Mouse (Mus musculus) limb, embryonic 15.5 days (tissue): ENCODE measurements around the gene Nmrk1. TPM values are rescaled to one million over a fixed set of nuclear protein-coding genes. Genes with fewer than 3 reads are reported as not detected.
"Not testable (repeated sequence)": the region's sequence is repeated elsewhere in the genome, so short reads cannot be mapped to it uniquely, and the experiment has no call there.

ENCODE experiments used
- ATAC-seq: fragments of 200-750 bp; cut with Nextera tagmentation; 2 replicates; pipeline ENCODE4 v1.8.0; 2017; ENCODE audit warnings: low read depth, moderate TSS enrichment; ENCODE audit not compliant: insufficient number of reproducible peaks, low FRiP score, low TSS enrichment
- H3K27ac ChIP-seq: fragments of 300-500 bp; sonication (generic); 2 replicates; pipeline ENCODE4 v1.5.1; 2015; ENCODE audit warnings: moderate library complexity, mild to moderate bottlenecking, inconsistent platforms
- H3K27me3 ChIP-seq: fragments of 300-500 bp; sonication (generic); 2 replicates; pipeline ENCODE4 v1.6.1; 2015; ENCODE audit warnings: inconsistent platforms
- H3K36me3 ChIP-seq: fragments of 300-500 bp; sonication (generic); 2 replicates; pipeline ENCODE4 v1.6.1; 2015; ENCODE audit warnings: inconsistent platforms
- H3K4me1 ChIP-seq: fragments of 300-500 bp; sonication (generic); 2 replicates; pipeline ENCODE4 v1.6.1; 2015; ENCODE audit warnings: inconsistent platforms
- H3K4me2 ChIP-seq: fragments of 300-500 bp; sonication (generic); 2 replicates; pipeline ENCODE4 v1.6.1; 2015; ENCODE audit warnings: mild to moderate bottlenecking, inconsistent platforms
- H3K4me3 ChIP-seq: fragments of 300-500 bp; sonication (generic); 2 replicates; pipeline ENCODE4 v1.5.1; 2015; ENCODE audit warnings: mild to moderate bottlenecking, inconsistent platforms
- H3K9ac ChIP-seq: fragments of 300-500 bp; sonication (generic); 2 replicates; pipeline ENCODE4 v1.6.1; 2015; ENCODE audit warnings: inconsistent platforms
- H3K9me3 ChIP-seq: fragments of 300-500 bp; sonication (generic); 2 replicates; pipeline ENCODE4 v1.6.1; 2016; ENCODE audit warnings: inconsistent platforms
- WGBS: fragments of 180-500 bp; shearing (Covaris S2); methylation state at CpG from one replicate; pipeline ENCODE4 v1.1.7; 2015; 5-methylcytosine and 5-hydroxymethylcytosine counted together
- polyA plus RNA-seq: library from polyadenylated mRNA; unstranded; fragments of >200 nt; fragmentation: Nextera tagmentation; extraction: Ambion mirVana; gene quantifications from 2 replicates; pipeline ENCODE4 v1.2.1, GENCODE M21; 2015

Nmrk1 gene
- 18.6 and 19.1 TPM in 2 replicates for polyA plus RNA-seq

DNA sequence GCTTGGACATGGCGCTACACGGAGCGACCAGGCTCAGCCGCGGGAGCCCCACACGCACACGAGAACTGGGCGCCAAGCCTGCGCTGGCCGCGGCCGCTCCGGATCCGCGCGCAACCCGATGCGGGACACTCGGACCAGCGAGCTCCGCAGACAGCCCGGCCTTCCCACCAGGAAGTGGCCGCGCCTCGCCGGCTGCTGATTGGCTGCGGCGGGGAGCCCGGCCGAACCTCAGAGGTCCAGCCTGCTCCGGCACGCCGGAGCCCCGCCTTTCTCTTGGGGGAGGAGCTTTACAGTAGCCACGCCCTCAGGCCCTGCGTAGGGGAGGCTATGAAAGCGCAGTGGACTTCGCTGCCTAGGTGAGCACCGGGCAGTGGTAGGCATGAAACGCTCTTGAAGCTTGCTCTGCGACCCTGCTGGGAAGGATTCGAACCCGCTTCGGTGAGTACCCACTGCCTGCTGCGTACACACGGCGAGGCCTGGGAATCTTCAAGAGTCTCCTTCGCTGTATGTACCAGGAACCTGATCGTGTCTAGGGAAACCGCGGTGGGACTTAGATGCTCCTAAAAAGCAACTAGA is at the start of gene Nmrk1, which contains the start of gene Ostf1:
Nmrk1 (plus strand) TSS at position 307 of the 576 bp plus-strand sequence.
Ostf1 (minus strand) TSS at position 180 of the 576 bp plus-strand sequence.
- H3K4me3 ChIP-seq, result peak within 1 kb of the TSS; percentile 91
- H3K9ac ChIP-seq, result peak within 1 kb of the TSS; percentile 74
- no peaks in the 10 kb centered on the region for H3K9me3 ChIP-seq
- no peaks in the 10 kb centered on the region for H3K27me3 ChIP-seq
- H3K27ac ChIP-seq, result peak within 1 kb of the TSS; percentile 91
- peak within 1 kb of the TSS; percentile 69 for H3K4me2 ChIP-seq
- no peaks in the 10 kb centered on the region for H3K36me3 ChIP-seq
- H3K4me1 ChIP-seq, result peaks cover 16% of the 10 kb centered on the region; the same call in 1 of the 2 replicates
- peak; percentile 97 for ATAC-seq
- WGBS, result under 1% methylated on average over 51 of the region's 51 CpGs

DNA sequence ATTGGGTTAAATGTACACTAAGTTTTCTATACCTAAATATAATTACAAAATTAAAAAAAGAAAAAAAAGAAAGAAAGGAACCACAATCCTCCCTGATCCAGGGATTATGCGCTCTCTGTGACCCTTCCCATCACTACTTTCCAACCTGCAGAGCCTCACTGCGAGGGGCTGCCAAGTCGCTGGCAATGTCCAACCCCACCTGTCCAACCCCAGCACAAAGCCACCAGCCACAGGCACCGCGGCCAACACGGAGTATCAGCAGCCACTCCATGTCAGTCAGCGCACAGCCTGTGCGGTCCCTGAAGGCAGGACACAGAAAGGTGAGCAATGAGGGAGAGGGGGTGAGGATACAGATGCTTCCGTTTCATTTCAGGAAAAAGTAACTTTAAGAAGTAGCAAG is 49.5 kb upstream of the Nmrk1 start:
- H3K9ac ChIP-seq, result no peak overlapping the region

DNA sequence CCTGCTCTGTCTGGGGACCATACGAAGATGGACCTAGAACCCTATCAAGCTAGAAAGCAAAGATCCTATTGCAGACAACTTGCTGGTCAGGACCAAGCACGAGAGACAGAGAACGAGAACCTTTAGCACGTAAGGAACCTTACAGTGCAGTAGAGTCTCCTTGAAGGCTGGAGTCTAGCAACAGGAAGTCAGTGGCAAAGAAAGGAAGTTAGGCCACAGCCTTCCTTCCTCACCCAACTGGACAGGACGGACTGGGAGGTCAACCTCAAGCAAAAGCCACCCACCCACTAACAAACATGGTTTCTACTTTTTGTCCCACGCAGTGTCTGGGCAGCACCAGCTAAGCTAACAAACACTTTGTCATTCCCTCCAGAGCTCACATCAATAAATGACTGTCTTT is 48.9 kb upstream of the Nmrk1 start:
- Histone ChIP-seq H3K9ac (no peak overlapping the region), H3K4me2 (no peak overlapping the region), H3K9me3 (no peaks in the 10 kb centered on the region), H3K4me1 (peaks cover 8% of the 10 kb centered on the region), H3K36me3 (peaks cover 9% of the 10 kb centered on the region; the same call in 1 of the 2 replicates), H3K27me3 (no peaks in the 10 kb centered on the region), H3K27ac (no peak overlapping the region), H3K4me3 (no peak overlapping the region)
- 88% methylated on average over 6 of the region's 6 CpGs for WGBS
- ATAC-seq, result no peak

More for the DNA sequence above, 49.5 kb upstream of the Nmrk1 start:
- Histone ChIP-seq H3K9me3 (no peaks in the 10 kb centered on the region), H3K4me1 (peaks cover 9% of the 10 kb centered on the region), H3K27ac (no peak overlapping the region), H3K27me3 (no peaks in the 10 kb centered on the region), H3K4me3 (no peak overlapping the region), H3K36me3 (peaks cover 9% of the 10 kb centered on the region; the same call in 1 of the 2 replicates), H3K4me2 (no peak overlapping the region)
- 89% methylated on average over 9 of the region's 9 CpGs for WGBS
- no peak for ATAC-seq

DNA sequence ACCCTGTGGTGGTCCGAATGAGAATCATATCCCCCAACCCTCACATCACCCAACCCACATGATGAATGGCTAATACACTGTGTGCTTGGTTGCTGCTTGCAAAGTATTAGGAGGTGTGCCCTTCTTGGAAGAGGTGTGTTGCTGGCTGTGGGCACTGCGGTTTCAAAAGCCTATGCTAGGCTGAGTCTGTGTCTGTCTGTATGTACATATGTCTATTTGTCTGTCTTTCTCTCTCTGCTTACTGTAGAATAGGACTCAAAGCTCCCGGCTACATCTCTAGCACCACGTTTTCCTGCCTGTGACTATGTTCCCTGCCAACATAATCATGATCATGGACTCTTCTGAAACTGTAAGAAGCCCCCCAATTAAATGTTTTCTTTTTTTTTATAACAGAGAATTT is 48.0 kb upstream of the Nmrk1 start:
- ATAC-seq, result no peak
- no peak overlapping the region for H3K27ac ChIP-seq
- H3K9ac ChIP-seq, result no peak overlapping the region
- H3K9me3 ChIP-seq, result no peaks in the 10 kb centered on the region
- H3K4me2 ChIP-seq, result no peak overlapping the region
- H3K36me3 ChIP-seq, result peaks cover 9% of the 10 kb centered on the region; the same call in 1 of the 2 replicates
- no peak overlapping the region for H3K4me3 ChIP-seq
- WGBS, result 93% methylated on average over 4 of the region's 4 CpGs
- peaks cover 3% of the 10 kb centered on the region for H3K4me1 ChIP-seq
- H3K27me3 ChIP-seq, result no peaks in the 10 kb centered on the region

DNA sequence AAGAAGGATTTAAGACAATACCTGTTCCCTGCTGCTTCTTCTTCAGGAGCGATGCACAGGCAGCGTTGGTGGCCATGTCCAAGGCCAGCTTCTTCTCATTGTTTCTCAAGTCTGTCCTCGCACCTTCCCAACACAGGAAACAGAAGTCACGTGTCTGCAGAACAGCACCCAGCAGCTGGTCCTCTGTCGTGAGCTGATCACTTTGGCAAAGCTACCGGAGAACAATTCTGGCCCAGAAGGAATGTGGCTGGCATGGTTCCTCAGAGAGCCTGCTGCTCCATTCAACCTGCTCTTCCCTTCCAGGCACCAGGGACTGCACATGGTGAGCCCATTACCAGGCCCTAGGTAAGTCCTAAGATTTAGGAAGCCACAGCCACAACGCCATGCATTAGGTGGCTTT is 47.1 kb upstream of the Nmrk1 start:
- H3K27me3 ChIP-seq, result no peaks in the 10 kb centered on the region
- no peak overlapping the region for H3K9ac ChIP-seq
- H3K4me1 ChIP-seq, result peaks cover 3% of the 10 kb centered on the region
- 87% methylated on average over 7 of the region's 7 CpGs for WGBS
- no peak for ATAC-seq
- no peak overlapping the region for H3K4me3 ChIP-seq
- H3K36me3 ChIP-seq, result peaks cover 13% of the 10 kb centered on the region; the same call in 1 of the 2 replicates
- no peaks in the 10 kb centered on the region for H3K9me3 ChIP-seq
- H3K4me2 ChIP-seq, result no peak overlapping the region
- no peak overlapping the region for H3K27ac ChIP-seq

DNA sequence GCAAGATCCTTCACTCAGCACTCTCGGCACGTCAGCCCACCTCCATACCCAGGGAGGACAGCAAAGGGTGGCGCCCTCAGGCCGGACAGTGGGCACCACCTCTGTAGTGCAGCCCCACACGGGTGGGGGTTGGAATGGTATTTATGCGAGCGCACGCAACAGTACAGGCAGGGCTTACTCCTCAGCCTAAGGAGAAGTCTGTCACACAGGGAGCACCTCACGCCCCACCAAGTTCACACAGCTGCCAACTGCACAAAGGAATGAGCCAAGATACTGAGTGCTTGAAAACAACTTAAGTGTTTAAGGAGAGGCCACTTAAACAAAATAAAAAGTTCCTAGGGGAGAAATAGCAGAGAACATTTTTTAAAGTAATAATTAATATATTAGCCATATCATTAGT is 44.6 kb upstream of the Nmrk1 start:
- Histone ChIP-seq H3K36me3 (peaks cover 13% of the 10 kb centered on the region), H3K27ac (no peak overlapping the region), H3K9me3 (no peaks in the 10 kb centered on the region), H3K4me2 (no peak overlapping the region), H3K9ac (no peak overlapping the region), H3K4me1 (peaks cover 3% of the 10 kb centered on the region), H3K4me3 (no peak overlapping the region), H3K27me3 (no peaks in the 10 kb centered on the region)
- 67% methylated on average over 9 of the region's 9 CpGs for WGBS
- ATAC-seq, result no peak

DNA sequence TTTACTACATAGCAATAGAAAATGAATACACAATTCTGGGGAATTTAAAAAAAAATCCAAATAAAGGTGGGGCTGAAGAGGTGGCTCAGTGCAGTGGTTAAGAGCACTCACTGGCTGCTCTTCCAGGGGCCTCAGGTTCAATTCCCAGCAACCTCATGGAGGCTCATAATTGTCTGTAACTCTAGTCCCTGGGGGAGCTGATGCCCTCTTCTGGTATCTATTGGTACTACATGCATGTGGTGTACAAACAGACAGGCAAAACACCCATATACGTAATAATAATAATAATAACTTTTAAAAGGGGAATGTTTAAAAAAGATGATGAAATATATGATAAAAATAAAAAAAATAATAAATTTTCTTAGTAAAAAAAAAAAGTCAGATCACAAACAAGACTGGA is 43.5 kb upstream of the Nmrk1 start:
- Histone ChIP-seq H3K4me2 (no peak overlapping the region), H3K9ac (no peak overlapping the region), H3K36me3 (peaks cover 13% of the 10 kb centered on the region), H3K9me3 (no peaks in the 10 kb centered on the region), H3K4me1 (peaks cover 3% of the 10 kb centered on the region), H3K4me3 (no peak overlapping the region), H3K27ac (no peak overlapping the region), H3K27me3 (no peaks in the 10 kb centered on the region)
- ATAC-seq, result no peak
- 90% methylated on average over 1 of the region's 1 CpGs for WGBS

DNA sequence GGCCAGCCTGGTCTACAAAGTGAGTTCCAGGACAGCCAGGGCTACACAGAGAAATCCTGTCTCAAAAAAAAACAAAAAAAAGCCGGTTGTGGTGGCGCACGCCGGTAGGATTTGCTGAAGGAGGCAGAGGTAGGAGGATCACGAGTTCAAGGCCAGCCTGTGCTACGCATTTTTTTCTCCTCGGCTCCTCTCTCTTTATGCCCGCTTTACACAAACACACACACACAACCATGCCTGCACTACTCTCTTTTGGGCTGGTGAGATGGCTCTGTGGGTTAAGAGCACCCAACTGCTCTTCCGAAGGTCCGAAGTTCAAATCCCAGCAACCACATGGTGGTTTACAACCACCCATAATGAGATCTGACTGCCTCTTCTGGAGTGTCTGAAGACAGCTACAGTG is 42.9 kb upstream of the Nmrk1 start:
- H3K27me3 ChIP-seq, H3K27ac ChIP-seq, H3K4me2 ChIP-seq, H3K9me3 ChIP-seq, ATAC-seq, H3K4me3 ChIP-seq, H3K9ac ChIP-seq, H3K4me1 ChIP-seq: not testable (repeated sequence)
- 96% methylated on average over 10 of the region's 10 CpGs for WGBS
- H3K36me3 ChIP-seq, result peaks cover 13% of the 10 kb centered on the region

DNA sequence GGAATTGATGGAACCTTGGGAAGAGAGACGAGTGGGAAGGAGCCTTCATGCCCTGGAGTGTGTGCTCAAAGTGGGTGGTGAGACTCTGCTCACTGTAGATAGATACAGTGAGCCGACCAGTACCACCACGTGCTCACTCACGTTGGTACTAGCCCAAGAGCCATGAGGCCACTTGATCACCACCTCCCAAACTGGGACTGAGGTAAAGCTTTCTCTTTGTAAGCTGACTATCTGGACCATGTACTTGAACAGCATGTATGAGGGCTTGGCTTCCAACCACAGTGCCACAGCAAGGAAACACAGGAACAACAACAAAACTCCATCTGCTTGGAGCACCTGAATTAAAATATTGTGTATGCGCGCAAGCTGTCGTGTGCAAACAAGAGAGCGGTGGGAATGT is 42.5 kb upstream of the Nmrk1 start:
- Histone ChIP-seq H3K27ac (no peak overlapping the region), H3K4me1 (peaks cover 3% of the 10 kb centered on the region), H3K9ac (no peak overlapping the region), H3K27me3 (no peaks in the 10 kb centered on the region), H3K36me3 (peaks cover 12% of the 10 kb centered on the region), H3K4me3 (no peak overlapping the region), H3K9me3 (no peaks in the 10 kb centered on the region), H3K4me2 (no peak overlapping the region)
- 94% methylated on average over 8 of the region's 8 CpGs for WGBS
- no peak for ATAC-seq

DNA sequence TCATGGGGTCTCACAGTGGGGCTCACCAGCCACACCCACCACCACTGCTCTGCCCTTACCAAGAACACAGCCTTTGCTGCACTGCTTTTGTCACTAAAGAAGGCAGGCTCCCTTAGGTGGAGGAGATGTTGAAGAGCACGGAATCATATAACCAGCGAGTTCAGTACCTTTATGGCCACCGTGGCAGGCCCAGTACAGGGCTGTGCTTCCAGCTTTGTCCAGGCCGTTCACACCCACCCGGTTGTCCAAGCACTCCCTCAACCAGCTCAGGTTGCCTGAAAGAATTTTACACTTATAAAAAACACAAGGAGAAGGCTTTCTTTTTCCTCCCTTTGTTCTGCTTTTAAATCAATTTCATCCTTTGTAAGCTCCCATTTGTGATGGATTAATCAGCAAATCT is 41.5 kb upstream of the Nmrk1 start:
- H3K4me2 ChIP-seq, result no peak overlapping the region
- H3K4me1 ChIP-seq, result peaks cover 3% of the 10 kb centered on the region
- peaks cover 5% of the 10 kb centered on the region for H3K36me3 ChIP-seq
- no peak overlapping the region for H3K4me3 ChIP-seq
- no peaks in the 10 kb centered on the region for H3K27me3 ChIP-seq
- 63% methylated on average over 5 of the region's 5 CpGs for WGBS
- H3K9me3 ChIP-seq, result no peaks in the 10 kb centered on the region
- no peak for ATAC-seq
- H3K9ac ChIP-seq, result no peak overlapping the region
- H3K27ac ChIP-seq, result no peak overlapping the region

DNA sequence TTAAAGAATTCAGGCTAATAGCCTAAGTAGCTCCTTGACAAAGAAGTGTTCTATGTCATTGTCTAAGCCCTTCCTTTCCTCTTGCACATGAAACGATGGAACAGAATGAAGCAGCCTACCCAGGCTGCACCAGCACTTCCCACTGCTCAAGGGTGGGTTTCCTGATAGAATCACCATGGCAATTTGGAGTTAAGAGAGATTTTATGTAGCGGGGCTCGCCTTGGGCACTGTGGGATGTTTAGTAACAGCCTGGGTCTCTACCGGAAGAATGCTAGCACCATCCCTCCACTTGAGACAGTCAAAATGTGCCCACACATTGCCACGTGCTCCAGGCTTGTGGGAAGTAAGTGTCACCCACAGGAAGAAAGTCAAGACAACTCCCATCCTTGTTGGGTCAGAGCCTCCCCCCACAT is 40.8 kb upstream of the Nmrk1 start:
- ATAC-seq, result no peak
- H3K27me3 ChIP-seq, result no peaks in the 10 kb centered on the region
- peaks cover 3% of the 10 kb centered on the region for H3K4me1 ChIP-seq
- no peak overlapping the region for H3K4me2 ChIP-seq
- no peak overlapping the region for H3K9ac ChIP-seq
- H3K27ac ChIP-seq, result no peak overlapping the region
- H3K36me3 ChIP-seq, result peaks cover 5% of the 10 kb centered on the region
- H3K9me3 ChIP-seq, result no peaks in the 10 kb centered on the region
- 47% methylated on average over 5 of the region's 5 CpGs for WGBS
- no peak overlapping the region for H3K4me3 ChIP-seq

DNA sequence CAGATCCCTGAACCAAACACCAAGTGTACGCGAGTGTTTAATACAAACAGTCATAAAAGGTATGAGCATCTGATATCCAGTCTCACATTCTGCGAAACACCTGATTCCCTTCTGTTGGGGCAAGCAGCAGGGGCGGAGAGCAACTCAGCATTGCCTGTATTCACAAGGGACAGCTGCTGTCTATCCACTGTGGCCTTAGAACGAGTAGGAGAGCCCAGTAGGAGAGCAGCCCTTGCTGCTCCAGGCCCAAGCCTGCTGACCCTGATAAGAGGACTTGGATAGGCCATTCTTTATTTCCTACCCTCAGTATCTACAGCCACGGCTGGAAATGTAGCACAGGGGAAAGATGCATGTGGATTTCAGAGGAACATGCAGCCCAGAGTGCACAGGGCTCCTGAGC is 38.8 kb upstream of the Nmrk1 start:
- Histone ChIP-seq H3K27me3 (no peaks in the 10 kb centered on the region), H3K4me1 (no peaks in the 10 kb centered on the region), H3K4me3 (no peak overlapping the region), H3K27ac (no peak overlapping the region), H3K36me3 (peaks cover 5% of the 10 kb centered on the region), H3K9me3 (no peaks in the 10 kb centered on the region), H3K4me2 (no peak overlapping the region), H3K9ac (no peak overlapping the region)
- WGBS, result 86% methylated on average over 6 of the region's 6 CpGs
- ATAC-seq, result no peak

DNA sequence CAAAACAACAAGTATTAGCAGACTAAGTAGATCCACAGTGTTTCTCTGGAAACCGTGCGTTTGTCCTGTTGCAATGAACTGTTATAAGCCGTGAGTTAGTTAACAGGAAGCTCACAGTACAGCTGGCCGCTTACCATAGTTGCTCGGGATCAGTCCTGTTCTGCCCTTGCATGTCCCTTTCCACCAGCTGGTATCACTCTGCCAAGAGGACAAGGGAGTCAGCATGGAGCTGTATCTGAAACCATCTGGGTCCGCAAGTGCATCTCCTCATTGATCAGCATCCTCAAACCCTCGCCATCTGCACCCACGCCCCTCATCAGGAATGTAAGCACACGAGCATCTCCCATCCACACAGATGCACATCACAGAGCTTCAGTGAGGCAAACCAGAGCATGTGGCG is 38.0 kb upstream of the Nmrk1 start:
- H3K27ac ChIP-seq, result no peak overlapping the region
- no peak overlapping the region for H3K4me3 ChIP-seq
- no peak for ATAC-seq
- WGBS, result 79% methylated on average over 10 of the region's 10 CpGs
- H3K4me2 ChIP-seq, result no peak overlapping the region
- no peaks in the 10 kb centered on the region for H3K27me3 ChIP-seq
- H3K4me1 ChIP-seq, result no peaks in the 10 kb centered on the region
- no peaks in the 10 kb centered on the region for H3K9me3 ChIP-seq
- peaks cover 5% of the 10 kb centered on the region for H3K36me3 ChIP-seq
- H3K9ac ChIP-seq, result no peak overlapping the region
